Mouse (Mus musculus) G1E (cell line): ENCODE measurements around the gene Ntn1. TPM values are rescaled to one million over a fixed set of nuclear protein-coding genes. Genes with fewer than 3 reads are reported as not detected.

Experiments used
- ATAC-seq: 2 replicates; pipeline ENCODE4 v1.8.0; 2016; ENCODE audit warnings: mild to moderate bottlenecking; ENCODE audit not compliant: insufficient number of reproducible peaks, poor library complexity, low FRiP score, severe bottlenecking; ENCODE audit errors: extremely low read depth
- DNase-seq: peaks from one replicate; pipeline ENCODE4 v3.0.0; 2012; ENCODE audit warnings: low spot score
- H3K27me3 ChIP-seq: 2 replicates; pipeline ENCODE4 v1.6.1; 2012; ENCODE audit warnings: mild to moderate bottlenecking, low read length, inconsistent platforms; ENCODE audit not compliant: insufficient read depth
- H3K36me3 ChIP-seq: replicated peaks from 2 replicates; pipeline ENCODE3; 2012; ENCODE audit warnings: mild to moderate bottlenecking, inconsistent platforms
- H3K4me1 ChIP-seq: 2 replicates; pipeline ENCODE4 v1.6.1; 2012; ENCODE audit warnings: low read depth, low read length, inconsistent platforms, mixed read lengths; ENCODE audit not compliant: insufficient read depth
- H3K4me3 ChIP-seq: 2 replicates; pipeline ENCODE4 v1.5.1; 2012; ENCODE audit warnings: low read depth, mild to moderate bottlenecking, inconsistent platforms, low read length, moderate library complexity, mixed read lengths
- H3K9me3 ChIP-seq: replicated peaks from 2 replicates; pipeline ENCODE4 v1.6.1; 2012; ENCODE audit warnings: inconsistent platforms
- CTCF ChIP-seq: IDR thresholded peaks from 2 replicates; pipeline ENCODE4 v1.5.1; 2012; ENCODE audit warnings: low read depth, low read length, inconsistent platforms, mixed read lengths
- GATA1 ChIP-seq: IDR thresholded peaks from 2 replicates; pipeline ENCODE4 v1.6.1; 2012; ENCODE audit warnings: borderline replicate concordance, low read length, inconsistent platforms, mixed read lengths
- GATA2 ChIP-seq: IDR thresholded peaks from 2 replicates; pipeline ENCODE4 v1.6.1; 2012; ENCODE audit warnings: low read depth, low read length, inconsistent platforms, borderline replicate concordance
- POLR2AphosphoS5 ChIP-seq: IDR thresholded peaks from 2 replicates; pipeline ENCODE4 v1.6.1; 2012; ENCODE audit warnings: low read depth, low read length, inconsistent platforms; ENCODE audit not compliant: insufficient replicate concordance
- TAL1 ChIP-seq: conservative IDR thresholded peaks from 2 replicates; pipeline ENCODE4 v1.6.1; 2012; ENCODE audit warnings: low read depth, low read length, inconsistent platforms, mixed read lengths
- polyA plus RNA-seq: library from polyadenylated mRNA; stranded (reverse); fragments of >175 nt; gene quantifications from 2 replicates; pipeline ENCODE4 v1.2.3, GENCODE M21; 2012
- total RNA-seq, 2 experiments: library from RNA; stranded (forward) in 1 of 2; stranded (reverse) in 1 of 2; fragments of 200-1000 nt in 1 of 2; fragments of >200 nt in 1 of 2; fragmentation: Nextera tagmentation in 1 of 2; gene quantifications; 2 replicates each; pipeline ENCODE4 v1.2.3; 2014 to 2017

The Ntn1 gene
- total and polyA plus RNA-seq, 3 experiments, result under 0.01 TPM; not detected in 2

GRCm38 (mm10) chr11:68260399-68260798, 140.2 kb downstream of the Ntn1 start:
- ATAC-seq (no peak), DNase-seq (no peak)
- H3K27me3 ChIP-seq, result no peaks in the 10 kb centered on the region; the same call in 1 of the 2 replicates
- H3K4me3 ChIP-seq, result no peak overlapping the region
- TF ChIP-seq GATA1, result no peak
- TF ChIP-seq GATA2, result no peak
- TF ChIP-seq TAL1, result no peak
- TF ChIP-seq CTCF, result no peak
- no peak for TF ChIP-seq POLR2AphosphoS5
- H3K4me1 ChIP-seq, result no peaks in the 10 kb centered on the region
- H3K36me3 ChIP-seq, result no peaks in the 10 kb centered on the region
- no peaks in the 10 kb centered on the region for H3K9me3 ChIP-seq

GRCm38 (mm10) chr11:68258498-68258897, 142.1 kb downstream of the Ntn1 start:
- Histone ChIP-seq H3K4me3 (no peak overlapping the region), H3K4me1 (no peaks in the 10 kb centered on the region), H3K36me3 (no peaks in the 10 kb centered on the region), H3K9me3 (no peaks in the 10 kb centered on the region), H3K27me3 (no peaks in the 10 kb centered on the region; the same call in 1 of the 2 replicates)
- ATAC-seq, result no peak
- TF ChIP-seq POLR2AphosphoS5 (no peak), GATA1 (no peak), GATA2 (no peak), CTCF (no peak), TAL1 (no peak)
- no peak for DNase-seq

- no peaks in the 10 kb centered on the region for H3K36me3 ChIP-seq
- TF ChIP-seq GATA1, result no peak
- no peak for TF ChIP-seq GATA2
- no peak for TF ChIP-seq TAL1
- DNase-seq (no peak), ATAC-seq (no peak)
- H3K27me3 ChIP-seq, result no peaks in the 10 kb centered on the region
- H3K4me1 ChIP-seq, result no peaks in the 10 kb centered on the region
- no peak overlapping the region for H3K4me3 ChIP-seq
- no peaks in the 10 kb centered on the region for H3K9me3 ChIP-seq
Measured at GRCm38 (mm10) chr11:68253531-68253930, 147.1 kb downstream of the Ntn1 start.

GRCm38 (mm10) chr11:68250106-68250505, 150.5 kb downstream of the Ntn1 start:
- H3K27me3 ChIP-seq, result no peaks in the 10 kb centered on the region
- DNase-seq (no peak), ATAC-seq (no peak)
- H3K4me3 ChIP-seq, result no peak overlapping the region
- H3K4me1 ChIP-seq, result no peaks in the 10 kb centered on the region
- no peaks in the 10 kb centered on the region for H3K9me3 ChIP-seq
- no peak for TF ChIP-seq CTCF
- H3K36me3 ChIP-seq, result no peaks in the 10 kb centered on the region

- DNase-seq (no peak), ATAC-seq (no peak)
- no peaks in the 10 kb centered on the region for H3K4me1 ChIP-seq
- no peak overlapping the region for H3K4me3 ChIP-seq
- no peaks in the 10 kb centered on the region for H3K36me3 ChIP-seq
- H3K9me3 ChIP-seq, result no peaks in the 10 kb centered on the region
- H3K27me3 ChIP-seq, result no peaks in the 10 kb centered on the region
- TF ChIP-seq TAL1 (no peak), GATA1 (no peak), POLR2AphosphoS5 (no peak), GATA2 (no peak), CTCF (no peak)
Measured at GRCm38 (mm10) chr11:68247897-68248296, 152.7 kb downstream of the Ntn1 start.

- TF ChIP-seq GATA2 (no peak), CTCF (no peak), TAL1 (no peak), GATA1 (no peak)
- Histone ChIP-seq H3K9me3 (no peaks in the 10 kb centered on the region), H3K27me3 (0 out of 2 replicates have a peak, but pooled peaks cover 2% of the 10 kb centered on the region), H3K36me3 (no peaks in the 10 kb centered on the region), H3K4me3 (no peak overlapping the region), H3K4me1 (no peaks in the 10 kb centered on the region)
- DNase-seq (no peak), ATAC-seq (no peak)
Measured at GRCm38 (mm10) chr11:68244992-68245261, 155.7 kb downstream of the Ntn1 start.

- Histone ChIP-seq H3K4me3 (no peak overlapping the region), H3K9me3 (no peaks in the 10 kb centered on the region), H3K36me3 (no peaks in the 10 kb centered on the region), H3K27me3 (0 out of 2 replicates have a peak, but pooled peaks cover 2% of the 10 kb centered on the region), H3K4me1 (no peaks in the 10 kb centered on the region)
- ATAC-seq (no peak), DNase-seq (no peak)
- TF ChIP-seq GATA1, result no peak
- TF ChIP-seq CTCF, result no peak
- TF ChIP-seq GATA2, result no peak
- no peak for TF ChIP-seq TAL1
- no peak for TF ChIP-seq POLR2AphosphoS5
Measured at GRCm38 (mm10) chr11:68244254-68244991, 156.2 kb downstream of the Ntn1 start.
